Mouse (Mus musculus): ENCODE results near the gene Acsl3. TPM values are rescaled to one million over a fixed set of nuclear protein-coding genes. Genes with fewer than 3 reads are reported as not detected.

Gene Acsl3
- total RNA-seq, 2 experiments from 2014 or later = 113 to 125 TPM

- intact Hi-C loops (cut with DNase I) = no loop called here
- no peak for DNase-seq (ENCODE audit: extremely low spot score in 1 of 2, low spot score in 2 of 2)
Observed at GRCm38 (mm10) chr1:78666585-78666984, 9.0 kb downstream of the Acsl3 start.

- intact Hi-C loops (cut with DNase I) = no loop called here
- no peak for DNase-seq (ENCODE audit: extremely low spot score in 1 of 2, low spot score in 2 of 2)
Observed at GRCm38 (mm10) chr1:78682291-78682690, 24.7 kb downstream of the Acsl3 start.

- no peak for DNase-seq (ENCODE audit: extremely low spot score in 1 of 2, low spot score in 2 of 2)
- intact Hi-C loops (cut with DNase I) = no loop called here
Observed at GRCm38 (mm10) chr1:78684128-78684527, 26.5 kb downstream of the Acsl3 start.

GRCm38 (mm10) chr1:78686872-78687271 is 29.2 kb downstream of the Acsl3 start:
- intact Hi-C loops (cut with DNase I) = loop anchor here (5.0 kb wide), 1 partner anchor 150 kb away; no protein-coding TSS in a partner anchor
- DNase-seq (ENCODE audit: extremely low spot score in 1 of 2, low spot score in 2 of 2) = no peak

GRCm38 (mm10) chr1:78688149-78688548 is 30.5 kb downstream of the Acsl3 start:
- no peak for DNase-seq (ENCODE audit: extremely low spot score in 1 of 2, low spot score in 2 of 2)
- intact Hi-C loops (cut with DNase I) = loop anchor here (5.0 kb wide), 1 partner anchor 151 kb away; no protein-coding TSS in a partner anchor

GRCm38 (mm10) chr1:78694503-78695258 is 37.1 kb downstream of the Acsl3 start:
- intact Hi-C loops (cut with DNase I) = no loop called here
- DNase-seq (ENCODE audit: extremely low spot score in 1 of 2, low spot score in 2 of 2) = no peak

- DNase-seq (ENCODE audit: extremely low spot score in 1 of 2, low spot score in 2 of 2) = no peak
Observed at GRCm38 (mm10) chr1:78696305-78696704, 38.7 kb downstream of the Acsl3 start.

GRCm38 (mm10) chr1:78696903-78697302 is 39.3 kb downstream of the Acsl3 start:
- DNase-seq (ENCODE audit: extremely low spot score in 1 of 2, low spot score in 2 of 2) = no peak
- intact Hi-C loops (cut with DNase I) = no loop called here

More at GRCm38 (mm10) chr1:78696305-78696704, 38.7 kb downstream of the Acsl3 start:
- intact Hi-C loops (cut with DNase I) = no loop called here

GRCm38 (mm10) chr1:78698138-78698537 is 40.5 kb downstream of the Acsl3 start:
- DNase-seq (ENCODE audit: extremely low spot score in 1 of 2, low spot score in 2 of 2) = no peak
- intact Hi-C loops (cut with DNase I) = no loop called here

- intact Hi-C loops (cut with DNase I) = no loop called here
- DNase-seq (ENCODE audit: extremely low spot score in 1 of 2, low spot score in 2 of 2) = no peak
Observed at GRCm38 (mm10) chr1:78701740-78702139, 44.1 kb downstream of the Acsl3 start.

- intact Hi-C loops (cut with DNase I) = no loop called here
- no peak for DNase-seq (ENCODE audit: extremely low spot score in 1 of 2, low spot score in 2 of 2)
Observed at GRCm38 (mm10) chr1:78702282-78702963, 44.8 kb downstream of the Acsl3 start.

- no peak for DNase-seq (ENCODE audit: extremely low spot score in 1 of 2, low spot score in 2 of 2)
- intact Hi-C loops (cut with DNase I) = no loop called here
Observed at GRCm38 (mm10) chr1:78702964-78703285, 45.3 kb downstream of the Acsl3 start.

GRCm38 (mm10) chr1:78706338-78706737 is 48.7 kb downstream of the Acsl3 start:
- DNase-seq (ENCODE audit: extremely low spot score in 1 of 2, low spot score in 2 of 2) = no peak
- intact Hi-C loops (cut with DNase I) = no loop called here

- intact Hi-C loops (cut with DNase I) = no loop called here
- DNase-seq (ENCODE audit: extremely low spot score in 1 of 2, low spot score in 2 of 2) = peak in 1 of 2 experiments; percentile 33
Observed at GRCm38 (mm10) chr1:78707280-78707679, 49.7 kb downstream of the Acsl3 start.

- DNase-seq (ENCODE audit: extremely low spot score in 1 of 2, low spot score in 2 of 2) = no peak
- intact Hi-C loops (cut with DNase I) = no loop called here
Observed at GRCm38 (mm10) chr1:78710026-78710425, 52.4 kb downstream of the Acsl3 start.

- DNase-seq (ENCODE audit: extremely low spot score in 1 of 2, low spot score in 2 of 2) = no peak
- intact Hi-C loops (cut with DNase I) = no loop called here
Observed at GRCm38 (mm10) chr1:78710613-78711329, 53.1 kb downstream of the Acsl3 start.

- intact Hi-C loops (cut with DNase I) = loop anchor here (1.0 to 5.0 kb wide), 4 partner anchors 468 to 958 kb away; no protein-coding TSS in a partner anchor
- peak; percentile 81 to 82 for DNase-seq (ENCODE audit: extremely low spot score in 1 of 2, low spot score in 2 of 2)
Observed at GRCm38 (mm10) chr1:78724458-78725190, 67.0 kb downstream of the Acsl3 start.

GRCm38 (mm10) chr1:78725191-78725490 is 67.5 kb downstream of the Acsl3 start:
- no peak for DNase-seq (ENCODE audit: extremely low spot score in 1 of 2, low spot score in 2 of 2)
- intact Hi-C loops (cut with DNase I) = loop anchor here (2.0 to 5.0 kb wide), 3 partner anchors 467 to 958 kb away; no protein-coding TSS in a partner anchor

All from left cerebral cortex, postnatal 10 days (tissue).